15 mouse cellular contexts compared by ENCODE assay signal in the genomic region with DNA sequence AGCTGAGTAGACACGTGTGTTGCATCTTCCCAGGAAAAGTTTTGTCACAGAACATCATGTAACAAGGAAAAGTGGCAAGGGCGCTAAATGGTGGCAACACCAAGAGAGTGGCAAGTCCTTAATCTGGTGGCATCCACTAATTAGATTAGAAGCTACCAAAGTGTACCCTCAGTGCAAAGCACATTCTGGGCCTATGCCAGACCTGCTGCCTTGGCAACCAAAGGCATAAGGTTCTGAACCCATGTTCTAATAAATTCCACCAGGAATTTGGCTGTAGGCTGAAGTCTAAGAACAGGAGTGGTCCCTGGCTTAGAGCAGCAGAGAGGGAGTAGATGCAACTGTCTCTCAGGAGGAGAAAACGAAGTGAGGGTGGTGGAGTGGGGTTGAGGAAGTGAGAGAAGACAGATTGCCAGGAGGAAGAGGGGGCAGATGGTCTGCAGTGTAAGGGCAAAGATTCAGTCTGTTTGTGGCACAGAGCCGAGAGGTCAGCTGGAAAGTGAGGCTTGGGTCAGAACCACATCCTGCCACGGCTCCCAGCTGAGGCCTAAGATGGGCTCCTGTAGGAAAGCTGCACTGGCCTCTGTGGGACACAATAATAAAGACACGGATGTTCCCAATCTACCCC. TPM values are rescaled to one million over a fixed set of nuclear protein-coding genes. Genes with fewer than 3 reads are reported as not detected.
DNase-seq lines count a peak whose midpoint lies in the region; ATAC-seq and TF ChIP-seq lines count a peak whose summit lies in the region.
"Had no signal": no experiment of that assay in that cellular context is flagged by ENCODE, and none has a peak within 500 bp of the region (broad histone marks: within the 10 kb centered on the region; RNA-seq: fewer than 3 reads in every experiment).

No protein-coding gene starts in this region.

- H3K27me3 ChIP-seq in heart, embryonic 10.5 days (ENCODE audit: insufficient read depth, poor library complexity, severe bottlenecking) = no peaks in the 10 kb centered on the region
- no peaks in the 10 kb centered on the region for H3K27me3 ChIP-seq in lung, postnatal 0 days (replicated peaks; ENCODE audit: insufficient read depth, low read length)
- no peaks in the 10 kb centered on the region for H3K27me3 ChIP-seq in liver, embryonic 12.5 days (replicated peaks)
- H3K27me3 ChIP-seq: embryonic facial prominence, embryonic 12.5 days; lung, embryonic 15.5 days had no signal

- no peak overlapping the region for H3K9ac ChIP-seq in lung, postnatal 0 days (replicated peaks; ENCODE audit: low read depth)
- no peak overlapping the region for H3K9ac ChIP-seq in liver, embryonic 12.5 days
- H3K9ac ChIP-seq: embryonic facial prominence, embryonic 12.5 days; forebrain, postnatal 0 days; lung, embryonic 15.5 days had no signal

- no peak overlapping the region for H3K27ac ChIP-seq in heart, embryonic 10.5 days
- H3K27ac ChIP-seq in lung, postnatal 0 days (ENCODE audit: low read length) = no peak overlapping the region
- no peak overlapping the region for H3K27ac ChIP-seq in liver, embryonic 12.5 days
- H3K27ac ChIP-seq: embryonic facial prominence, embryonic 12.5 days; lung, embryonic 15.5 days had no signal

- no peak for TF ChIP-seq CTCF in lung, postnatal 0 days (IDR thresholded peaks at IDR 0.05)

- TF ChIP-seq EP300 in lung, postnatal 0 days (IDR thresholded peaks at IDR 0.05) = no peak

- no peak overlapping the region for H3K4me3 ChIP-seq in heart, embryonic 10.5 days
- no peak overlapping the region for H3K4me3 ChIP-seq in lung, postnatal 0 days (ENCODE audit: low read depth, low read length)
- H3K4me3 ChIP-seq in liver, embryonic 12.5 days = no peak overlapping the region
- H3K4me3 ChIP-seq: embryonic facial prominence, embryonic 12.5 days; lung, embryonic 15.5 days; myocyte had no signal

- 55% methylated on average over 6 of the region's 6 CpGs for WGBS in heart, embryonic 10.5 days
- 73% methylated on average over 6 of the region's 6 CpGs for WGBS in lung, postnatal 0 days
- 40% methylated on average over 6 of the region's 6 CpGs for WGBS in liver, embryonic 12.5 days (ENCODE audit: insufficient replicate concordance)

- no peak overlapping the region for H3K4me2 ChIP-seq in lung, postnatal 0 days (replicated peaks; ENCODE audit: low read depth, low read length)
- no peak overlapping the region for H3K4me2 ChIP-seq in liver, embryonic 12.5 days
- H3K4me2 ChIP-seq: embryonic facial prominence, embryonic 12.5 days; lung, embryonic 15.5 days had no signal

- ATAC-seq in lung, postnatal 0 days = no peak
- peak; percentile 12; the same call in 1 of the 2 replicates for ATAC-seq in cerebellum, adult (ENCODE audit: insufficient number of reproducible peaks, low FRiP score, low TSS enrichment)
- no peak for ATAC-seq in liver, embryonic 12.5 days
- ATAC-seq: forebrain, postnatal 0 days had no signal

- H3K9me3 ChIP-seq in heart, embryonic 10.5 days = no peaks in the 10 kb centered on the region
- no peaks in the 10 kb centered on the region for H3K9me3 ChIP-seq in lung, postnatal 0 days (ENCODE audit: low read length)
- no peaks in the 10 kb centered on the region for H3K9me3 ChIP-seq in liver, embryonic 12.5 days (replicated peaks)
- H3K9me3 ChIP-seq: embryonic facial prominence, embryonic 12.5 days; lung, embryonic 15.5 days had no signal

- DNase-seq in heart, adult 9 months (ENCODE audit: low spot score in 2 of 2) = peak; percentile 8 to 29
- no peak for DNase-seq in heart, embryonic 10.5 days (ENCODE audit: low spot score)
- DNase-seq in lung, postnatal 36 days = peak; percentile 10
- DNase-seq in lung, postnatal 0 days (ENCODE audit: low spot score) = no peak
- peak; percentile 12 for DNase-seq in heart, postnatal 4 days
- DNase-seq in gastrocnemius, adult 8-10 months (ENCODE audit: low spot score in 2 of 2) = no peak
- DNase-seq: adrenal gland, adult 2 months; forebrain, postnatal 0 days; right cerebral cortex, postnatal 25 days; thymus, postnatal 25 days had no signal

- no peaks in the 10 kb centered on the region for H3K4me1 ChIP-seq in heart, embryonic 10.5 days
- no peaks in the 10 kb centered on the region for H3K4me1 ChIP-seq in lung, postnatal 0 days (ENCODE audit: insufficient read depth, low read depth, low read length)
- no peaks in the 10 kb centered on the region for H3K4me1 ChIP-seq in liver, embryonic 12.5 days
- H3K4me1 ChIP-seq: embryonic facial prominence, embryonic 12.5 days; lung, embryonic 15.5 days had no signal

- H3K36me3 ChIP-seq in heart, embryonic 10.5 days = no peaks in the 10 kb centered on the region
- no peaks in the 10 kb centered on the region for H3K36me3 ChIP-seq in lung, postnatal 0 days (ENCODE audit: insufficient read depth, low read length)
- no peaks in the 10 kb centered on the region for H3K36me3 ChIP-seq in liver, embryonic 12.5 days
- H3K36me3 ChIP-seq: embryonic facial prominence, embryonic 12.5 days; lung, embryonic 15.5 days had no signal

RNA-seq across cellular contexts. Expression of a gene that starts 53.9 kb away (rescaled TPM):
- 46.1 and 53.1 TPM in 2 replicates for polyA plus RNA-seq in heart, embryonic 10.5 days (2016; fragmentation: Nextera tagmentation; extraction: Ambion mirVana)
- polyA plus RNA-seq in lung, postnatal 0 days (2015; fragmentation: Nextera tagmentation; extraction: Ambion mirVana) = 14.8 and 16.4 TPM in 2 replicates
- total RNA-seq in heart, postnatal 4 days (2021) = 10 to 100 TPM; 40.2 to 41.4 TPM
- total RNA-seq in gastrocnemius, adult 8-10 months (2022) = 100 to 1,000 TPM; 113 to 141 (median 124) TPM
- 44.0 and 44.8 TPM in 2 replicates for polyA plus RNA-seq in liver, embryonic 12.5 days (2016; fragmentation: Nextera tagmentation; extraction: Ambion mirVana)

Comparison
In these comparisons a context has a peak if more than half of its experiments do, and no peak if none do; other contexts are left out.
1. DNase-seq: peak in heart, adult 9 months (2 of 2), lung, postnatal 36 days (single experiment) and heart, postnatal 4 days (single experiment); none in heart, embryonic 10.5 days (single experiment), lung, postnatal 0 days (single experiment) and gastrocnemius, adult 8-10 months (0 of 2).